Mouse (Mus musculus): ENCODE measurements around the gene Hmga2.

DNA sequence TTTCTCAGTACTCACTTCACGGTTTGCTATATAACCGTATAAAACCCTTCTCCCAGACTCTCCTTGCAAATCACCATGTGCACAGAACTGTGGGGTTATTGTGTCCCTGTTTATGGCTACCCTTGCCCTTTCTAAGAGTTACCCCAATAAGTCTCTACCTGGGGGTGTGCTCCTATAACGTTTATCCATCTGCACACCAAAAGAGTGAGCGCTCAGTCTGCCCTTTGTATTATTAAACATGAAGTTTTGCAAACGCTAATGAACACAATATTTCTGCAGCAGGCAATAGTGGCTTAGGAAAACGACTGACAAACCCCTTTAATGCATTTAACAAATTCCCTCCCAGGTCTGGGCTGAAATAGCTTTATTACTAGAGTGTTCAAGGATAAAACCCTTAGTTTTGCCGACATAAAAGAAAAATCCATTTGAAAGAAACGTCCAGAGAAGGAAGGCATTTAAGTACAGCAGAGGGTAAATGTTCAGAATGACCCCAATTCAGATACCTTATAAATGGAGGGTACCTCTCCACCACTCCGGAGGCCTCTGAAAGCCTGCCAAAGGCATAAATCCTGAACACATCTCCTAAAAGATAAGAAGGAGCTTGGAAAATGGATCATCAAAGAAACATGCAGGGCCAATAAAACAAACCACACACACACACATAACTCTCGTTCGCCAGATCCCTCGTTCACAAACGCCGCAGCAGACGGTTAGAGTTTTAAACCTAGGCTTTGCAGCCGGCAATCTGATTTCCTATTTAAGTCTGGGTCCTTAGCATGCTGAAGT, 57.3 kb downstream of the Hmga2 start:
- TF ChIP-seq CTCF (IDR thresholded peaks at IDR 0.05; ENCODE audit: low read depth) (no peak), EP300 (IDR thresholded peaks at IDR 0.05; ENCODE audit: low read depth) (no peak)

Data from liver, embryonic 14.5 days (tissue).